30 mouse cellular contexts compared by ENCODE assay signal in genomic region chr6:142780574-142781033, GRCm38 (mm10). TPM values are rescaled to one million over a fixed set of nuclear protein-coding genes. Genes with fewer than 3 reads are reported as not detected.
DNase-seq lines count a peak whose midpoint lies in the region; ATAC-seq and TF ChIP-seq lines count a peak whose summit lies in the region.
"Had no signal": no experiment of that assay in that cellular context is flagged by ENCODE, and none has a peak within 500 bp of the region (broad histone marks: within the 10 kb centered on the region; RNA-seq: fewer than 3 reads in every experiment).

No protein-coding gene starts in this region.

- DNase-seq in hindbrain, embryonic 11.5 days (ENCODE audit: low spot score), result no peak
- peak; percentile 51 for DNase-seq in forebrain, embryonic 11.5 days (ENCODE audit: low spot score)
- no peak for DNase-seq in forebrain, postnatal 0 days
- peak; percentile 73 for DNase-seq in retina, embryonic 14.5 days (ENCODE audit: low spot score)
- DNase-seq in frontal cortex, postnatal 25 days (ENCODE audit: low spot score in 2 of 2), result no peak
- DNase-seq in ovary, adult 18-20 months (ENCODE audit: low spot score), result no peak
- DNase-seq in neural tube, embryonic 10.5 days (ENCODE audit: extremely low spot score, low spot score), result no peak
- DNase-seq: adrenal gland, postnatal 25 days; cerebellum, adult 9-10 months; gastrocnemius, postnatal 25 days; heart, adult 2 months; kidney, adult 18-20 months; layer of hippocampus, adult 9-11 months; lung, adult 18-20 months; lung, postnatal 14 days; right cerebral cortex, adult 18-20 months; right cerebral cortex, postnatal 4 days had no signal

- no peak overlapping the region for H3K4me2 ChIP-seq in hindbrain, embryonic 11.5 days (replicated peaks; ENCODE audit: low read depth, low read length)
- no peak overlapping the region for H3K4me2 ChIP-seq in hindbrain, embryonic 16.5 days (ENCODE audit: low read length)
- no peak overlapping the region for H3K4me2 ChIP-seq in forebrain, embryonic 11.5 days (ENCODE audit: low read depth, low read length, severe bottlenecking)
- no peak overlapping the region for H3K4me2 ChIP-seq in forebrain, postnatal 0 days (ENCODE audit: low read depth)
- H3K4me2 ChIP-seq: embryonic facial prominence, embryonic 15.5 days; limb, embryonic 13.5 days; liver, embryonic 12.5 days; stomach, embryonic 15.5 days had no signal

- H3K27me3 ChIP-seq in hindbrain, embryonic 11.5 days (ENCODE audit: control insufficient read depth, insufficient read depth, low read length), result no peaks in the 10 kb centered on the region
- no peaks in the 10 kb centered on the region for H3K27me3 ChIP-seq in hindbrain, embryonic 16.5 days (replicated peaks; ENCODE audit: control insufficient read depth, insufficient read depth, low read length)
- no peaks in the 10 kb centered on the region; the same call in 1 of the 2 replicates for H3K27me3 ChIP-seq in forebrain, embryonic 11.5 days (ENCODE audit: control insufficient read depth, insufficient read depth, low read length)
- H3K27me3 ChIP-seq in forebrain, postnatal 0 days (ENCODE audit: insufficient read depth, low read length), result no peaks in the 10 kb centered on the region
- H3K27me3 ChIP-seq: embryonic facial prominence, embryonic 15.5 days; limb, embryonic 13.5 days; liver, embryonic 12.5 days; stomach, embryonic 15.5 days had no signal

- no peak overlapping the region for H3K27ac ChIP-seq in hindbrain, embryonic 11.5 days (ENCODE audit: low read depth, low read length)
- H3K27ac ChIP-seq in hindbrain, embryonic 16.5 days (ENCODE audit: low read depth, low read length), result no peak overlapping the region
- no peak overlapping the region for H3K27ac ChIP-seq in forebrain, embryonic 11.5 days (ENCODE audit: low read depth, low read length)
- no peak overlapping the region for H3K27ac ChIP-seq in forebrain, postnatal 0 days (ENCODE audit: low read depth, low read length)
- H3K27ac ChIP-seq: embryonic facial prominence, embryonic 15.5 days; heart, adult 2 months; limb, embryonic 13.5 days; liver, embryonic 12.5 days; stomach, embryonic 15.5 days had no signal

- no peak overlapping the region for H3K9ac ChIP-seq in hindbrain, embryonic 11.5 days (ENCODE audit: low read depth, low read length)
- no peak overlapping the region for H3K9ac ChIP-seq in hindbrain, embryonic 16.5 days (ENCODE audit: low read depth, low read length)
- H3K9ac ChIP-seq in forebrain, embryonic 11.5 days (ENCODE audit: low read length), result no peak overlapping the region
- no peak overlapping the region for H3K9ac ChIP-seq in forebrain, postnatal 0 days
- H3K9ac ChIP-seq: embryonic facial prominence, embryonic 15.5 days; limb, embryonic 13.5 days; liver, embryonic 12.5 days; stomach, embryonic 15.5 days had no signal

- ATAC-seq in hindbrain, embryonic 11.5 days (ENCODE audit: low FRiP score), result peak; percentile 50
- ATAC-seq in hindbrain, embryonic 16.5 days, result no peak
- ATAC-seq in forebrain, embryonic 11.5 days (replicated peaks; ENCODE audit: low FRiP score), result peak; percentile 69; the same call in 1 of the 2 replicates
- ATAC-seq in forebrain, postnatal 0 days, result peak; percentile 6; the same call in 1 of the 2 replicates
- ATAC-seq: liver, embryonic 12.5 days had no signal

- peaks cover 2% of the 10 kb centered on the region; the same call in 1 of the 2 replicates for H3K4me1 ChIP-seq in hindbrain, embryonic 11.5 days (replicated peaks; ENCODE audit: control insufficient read depth, insufficient read depth, low read length)
- no peaks in the 10 kb centered on the region for H3K4me1 ChIP-seq in hindbrain, embryonic 16.5 days (ENCODE audit: control insufficient read depth, insufficient read depth, low read depth, low read length)
- H3K4me1 ChIP-seq in forebrain, embryonic 11.5 days (replicated peaks; ENCODE audit: control insufficient read depth, insufficient read depth, low read length), result peaks cover 6% of the 10 kb centered on the region; the same call in 1 of the 2 replicates
- no peaks in the 10 kb centered on the region; the same call in 1 of the 2 replicates for H3K4me1 ChIP-seq in forebrain, postnatal 0 days (ENCODE audit: insufficient read depth)
- H3K4me1 ChIP-seq: embryonic facial prominence, embryonic 15.5 days; limb, embryonic 13.5 days had no signal

- H3K4me3 ChIP-seq in hindbrain, embryonic 11.5 days (ENCODE audit: low read depth, low read length), result no peak overlapping the region
- H3K4me3 ChIP-seq in hindbrain, embryonic 16.5 days (ENCODE audit: low read length), result no peak overlapping the region
- no peak overlapping the region for H3K4me3 ChIP-seq in forebrain, embryonic 11.5 days (ENCODE audit: low read depth, low read length)
- H3K4me3 ChIP-seq in forebrain, postnatal 0 days (ENCODE audit: low read depth, low read length), result no peak overlapping the region
- H3K4me3 ChIP-seq: embryonic facial prominence, embryonic 15.5 days; heart, adult 2 months; limb, embryonic 13.5 days; liver, embryonic 12.5 days; stomach, embryonic 15.5 days had no signal

- H3K36me3 ChIP-seq in hindbrain, embryonic 11.5 days (ENCODE audit: control insufficient read depth, insufficient read depth, low read length), result no peaks in the 10 kb centered on the region
- no peaks in the 10 kb centered on the region for H3K36me3 ChIP-seq in hindbrain, embryonic 16.5 days (ENCODE audit: control insufficient read depth, insufficient read depth, low read length)
- H3K36me3 ChIP-seq in forebrain, embryonic 11.5 days (ENCODE audit: control insufficient read depth, insufficient read depth, low read length), result no peaks in the 10 kb centered on the region
- H3K36me3 ChIP-seq in forebrain, postnatal 0 days (ENCODE audit: insufficient read depth), result no peaks in the 10 kb centered on the region; the same call in 1 of the 2 replicates
- H3K36me3 ChIP-seq: stomach, embryonic 15.5 days had no signal

- TF ChIP-seq CTCF in forebrain, postnatal 0 days (IDR thresholded peaks at IDR 0.05; ENCODE audit: low read depth), result no peak

- H3K9me3 ChIP-seq in hindbrain, embryonic 11.5 days (ENCODE audit: control insufficient read depth, low read length), result no peaks in the 10 kb centered on the region
- no peaks in the 10 kb centered on the region for H3K9me3 ChIP-seq in hindbrain, embryonic 16.5 days (ENCODE audit: control insufficient read depth, low read length)
- H3K9me3 ChIP-seq in forebrain, embryonic 11.5 days (ENCODE audit: control insufficient read depth, low read length), result no peaks in the 10 kb centered on the region
- H3K9me3 ChIP-seq in forebrain, postnatal 0 days (ENCODE audit: low read length), result no peaks in the 10 kb centered on the region
- H3K9me3 ChIP-seq: embryonic facial prominence, embryonic 15.5 days; limb, embryonic 13.5 days; liver, embryonic 12.5 days; stomach, embryonic 15.5 days had no signal

- 71% methylated on average over 4 of the region's 4 CpGs for WGBS in hindbrain, embryonic 11.5 days
- 50% methylated on average over 4 of the region's 4 CpGs for WGBS in hindbrain, embryonic 16.5 days
- WGBS in forebrain, embryonic 11.5 days, result 35% methylated on average over 4 of the region's 4 CpGs
- WGBS in forebrain, postnatal 0 days, result 21% methylated on average over 4 of the region's 4 CpGs

RNA-seq across cellular contexts. Expression of gene Sult6b2, which starts 23.7 kb away (rescaled TPM):
- polyA plus RNA-seq in hindbrain, embryonic 11.5 days (2014; fragmentation: Nextera tagmentation; extraction: Ambion mirVana), result 0.08 TPM in 1 of 2 replicates, not detected in the other
- 0.10 and 0.19 TPM in 2 replicates for polyA plus RNA-seq in hindbrain, embryonic 16.5 days (2015; fragmentation: Nextera tagmentation; extraction: Ambion mirVana)
- 0.29 TPM in 1 of 2 replicates, not detected in the other for polyA plus RNA-seq in forebrain, embryonic 11.5 days (2014; fragmentation: Nextera tagmentation; extraction: Ambion mirVana)
- 0.05 and 0.15 TPM in 2 replicates for total RNA-seq in forebrain, postnatal 0 days (2014; rRNA removed)
- polyA plus RNA-seq in forebrain, postnatal 0 days (2015; fragmentation: Nextera tagmentation; extraction: Ambion mirVana), result 0.12 and 0.24 TPM in 2 replicates
- total RNA-seq: adrenal gland, postnatal 25 days; common myeloid progenitor, adult 5-6 weeks; gastrocnemius, postnatal 25 days; heart, adult 2 months; left cerebral cortex, adult 18-20 months; megakaryocyte progenitor cell, adult 5-6 weeks; monocyte, adult 5-6 weeks had no signal
- polyA plus RNA-seq: CD4-positive, CD25-positive, alpha-beta regulatory T cell, adult 4 months; embryonic facial prominence, embryonic 15.5 days; inflammation-experienced regulatory T-cells, adult 6 months; kidney, embryonic 16.5 days; large intestine, adult 2 months; limb, embryonic 13.5 days; liver, embryonic 12.5 days had no signal

RNA-seq across cellular contexts. Expression of gene Cmas, which starts 24.1 kb away (rescaled TPM):
- polyA plus RNA-seq in hindbrain, embryonic 11.5 days (2014; fragmentation: Nextera tagmentation; extraction: Ambion mirVana), result 137 and 139 TPM in 2 replicates
- 182 and 193 TPM in 2 replicates for polyA plus RNA-seq in hindbrain, embryonic 16.5 days (2015; fragmentation: Nextera tagmentation; extraction: Ambion mirVana)
- polyA plus RNA-seq in forebrain, embryonic 11.5 days (2014; fragmentation: Nextera tagmentation; extraction: Ambion mirVana), result 103 and 109 TPM in 2 replicates
- total RNA-seq in forebrain, postnatal 0 days (2014; rRNA removed), result 132 and 134 TPM in 2 replicates
- 147 and 178 TPM in 2 replicates for polyA plus RNA-seq in forebrain, postnatal 0 days (2015; fragmentation: Nextera tagmentation; extraction: Ambion mirVana)

Comparison
In these comparisons a context has a peak if more than half of its experiments do, and no peak if none do; other contexts are left out.
1. DNase-seq: peak in forebrain, embryonic 11.5 days (single experiment) and retina, embryonic 14.5 days (single experiment); none in hindbrain, embryonic 11.5 days (single experiment), forebrain, postnatal 0 days (single experiment), frontal cortex, postnatal 25 days (0 of 2), ovary, adult 18-20 months (single experiment) and neural tube, embryonic 10.5 days (single experiment).